Mouse (Mus musculus): Measurements from ENCODE around the gene Casp8. TPM values are rescaled to one million over a fixed set of nuclear protein-coding genes. Genes with fewer than 3 reads are reported as not detected.
"Not testable (repeated sequence)": the region's sequence is repeated elsewhere in the genome, so short reads cannot be mapped to it uniquely, and the experiment has no call there.

Casp8 gene
- polyA plus RNA-seq, 1 experiment from 2014 or later: 36.6 TPM

DNA sequence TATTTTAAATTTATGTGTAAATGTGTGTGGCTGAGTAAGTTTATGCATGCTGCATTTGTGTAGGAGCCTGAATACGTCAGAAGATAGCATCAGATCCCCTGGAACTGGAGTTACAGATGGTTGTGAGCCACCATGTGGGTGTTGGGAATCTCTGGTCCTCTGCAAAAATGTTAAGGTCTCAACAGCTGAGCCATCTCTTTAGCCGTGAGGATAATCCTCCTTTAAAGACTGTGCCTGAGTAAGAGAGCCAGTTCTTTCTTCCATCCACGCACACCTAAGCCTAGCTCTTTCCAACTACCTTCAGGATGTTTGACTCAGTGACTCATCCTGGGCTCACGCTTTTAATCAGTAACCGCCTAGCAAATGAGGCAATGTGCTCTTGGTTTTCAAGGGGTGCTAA, 35.6 kb downstream of the Casp8 start:
- DNase-seq (ENCODE audit: low spot score): no peak
- H3K27me3 ChIP-seq (ENCODE audit: control insufficient read depth, insufficient read depth, low read length): no peaks in the 10 kb centered on the region
- no peak overlapping the region for H3K9ac ChIP-seq (ENCODE audit: low read length)
- H3K4me2 ChIP-seq (replicated peaks; ENCODE audit: low read depth): no peak overlapping the region
- H3K27ac ChIP-seq (replicated peaks): no peak overlapping the region
- TF ChIP-seq CTCF (IDR thresholded peaks at IDR 0.05; ENCODE audit: low read depth) (no peak), EP300 (optimal IDR thresholded peaks at IDR 0.05) (no peak)
- 79% methylated on average over 5 of the region's 5 CpGs for WGBS
- peaks cover 18% of the 10 kb centered on the region for H3K36me3 ChIP-seq (ENCODE audit: control insufficient read depth, insufficient read depth, low read length)
- no peaks in the 10 kb centered on the region for H3K4me1 ChIP-seq (replicated peaks; ENCODE audit: control insufficient read depth, insufficient read depth)
- H3K4me3 ChIP-seq (ENCODE audit: low read depth, low read length): no peak overlapping the region
- H3K9me3 ChIP-seq (ENCODE audit: control insufficient read depth, low read length): no peaks in the 10 kb centered on the region
- ATAC-seq (ENCODE audit: low FRiP score, low TSS enrichment): no peak

DNA sequence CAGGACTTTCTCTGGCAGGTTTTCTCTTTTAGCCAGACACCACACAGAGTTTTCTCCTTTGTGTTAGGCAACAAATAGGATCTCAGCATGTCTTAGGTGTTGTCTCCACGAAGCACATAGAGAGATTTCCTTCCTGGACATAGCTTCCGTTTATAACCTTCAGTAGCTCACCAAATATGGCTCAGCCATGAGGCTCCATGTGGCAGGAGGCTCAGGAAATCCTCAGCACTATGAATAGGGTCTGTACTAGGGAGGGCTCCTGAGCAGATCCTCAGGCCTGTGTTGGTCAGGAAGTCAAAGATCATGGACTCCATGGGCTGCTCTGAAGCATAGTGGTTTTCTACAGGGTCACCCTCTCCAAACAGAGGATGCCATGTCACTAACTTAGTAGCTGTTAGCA, 37.0 kb downstream of the Casp8 start:
- Histone ChIP-seq H3K36me3 (ENCODE audit: control insufficient read depth, insufficient read depth, low read length) (peaks cover 17% of the 10 kb centered on the region; the same call in 1 of the 2 replicates), H3K9ac (ENCODE audit: low read length) (no peak overlapping the region), H3K27me3 (ENCODE audit: control insufficient read depth, insufficient read depth, low read length) (no peaks in the 10 kb centered on the region), H3K9me3 (ENCODE audit: control insufficient read depth, low read length) (no peaks in the 10 kb centered on the region), H3K27ac (replicated peaks) (no peak overlapping the region), H3K4me1 (replicated peaks; ENCODE audit: control insufficient read depth, insufficient read depth) (no peaks in the 10 kb centered on the region), H3K4me3 (ENCODE audit: low read depth, low read length) (no peak overlapping the region), H3K4me2 (replicated peaks; ENCODE audit: low read depth) (no peak overlapping the region)
- TF ChIP-seq CTCF (IDR thresholded peaks at IDR 0.05; ENCODE audit: low read depth): no peak
- TF ChIP-seq EP300 (optimal IDR thresholded peaks at IDR 0.05): no peak
- 69% methylated on average over 2 of the region's 2 CpGs for whole genome bisulfite sequencing
- no peak for DNase-seq (ENCODE audit: low spot score)
- no peak for ATAC-seq (ENCODE audit: low FRiP score, low TSS enrichment)

DNA sequence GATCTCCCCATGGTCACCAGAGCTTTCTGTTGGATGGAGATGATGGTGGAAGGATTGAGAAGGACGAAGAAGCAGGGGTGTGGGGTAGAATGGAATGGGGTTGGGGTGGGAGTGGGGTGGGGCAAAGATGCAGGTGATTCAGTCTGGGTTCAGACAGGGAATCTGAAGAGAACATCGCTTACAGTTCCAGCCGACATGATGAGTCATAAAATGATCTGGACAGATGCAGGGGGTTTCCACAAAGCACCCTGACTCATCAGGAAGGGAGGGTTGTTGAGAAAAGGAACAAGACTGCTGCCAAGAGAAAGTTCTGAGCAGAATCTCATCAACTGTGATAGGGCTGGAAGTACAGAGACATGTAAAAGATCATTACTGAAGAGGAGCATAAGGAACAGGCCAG, 61.6 kb downstream of the Casp8 start:
- ATAC-seq (ENCODE audit: low FRiP score, low TSS enrichment); H3K27me3 ChIP-seq (ENCODE audit: control insufficient read depth, insufficient read depth, low read length); H3K4me2 ChIP-seq (replicated peaks; ENCODE audit: low read depth); DNase-seq (ENCODE audit: low spot score); H3K4me1 ChIP-seq (replicated peaks; ENCODE audit: control insufficient read depth, insufficient read depth); H3K4me3 ChIP-seq (ENCODE audit: low read depth, low read length); H3K9me3 ChIP-seq (ENCODE audit: control insufficient read depth, low read length); H3K27ac ChIP-seq (replicated peaks); H3K9ac ChIP-seq (ENCODE audit: low read length); H3K36me3 ChIP-seq (ENCODE audit: control insufficient read depth, insufficient read depth, low read length): not testable (repeated sequence)
- 54% methylated on average over 3 of the region's 3 CpGs for WGBS

DNA sequence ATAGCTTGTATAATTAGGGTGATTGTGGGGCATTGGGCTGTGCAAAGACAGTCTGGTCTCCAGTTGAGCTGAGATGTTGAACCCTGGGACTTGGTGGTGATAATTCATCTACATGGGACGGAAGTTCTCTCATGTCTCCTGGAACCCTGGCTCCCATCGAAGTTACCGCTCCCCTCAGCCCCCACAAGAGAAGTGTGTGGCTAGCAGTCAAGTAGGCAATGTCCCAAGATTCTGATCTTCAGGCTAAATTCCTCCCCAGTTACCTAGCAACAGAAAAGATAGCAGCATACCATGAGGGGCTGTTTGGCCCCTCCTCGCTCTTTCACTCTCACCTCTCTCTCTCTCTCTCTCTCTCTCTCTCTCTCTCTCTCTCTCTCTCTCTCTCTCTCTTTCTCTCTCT, 64.0 kb downstream of the Casp8 start:
- not testable (repeated sequence) for H3K4me2 ChIP-seq (replicated peaks; ENCODE audit: low read depth); H3K27me3 ChIP-seq (ENCODE audit: control insufficient read depth, insufficient read depth, low read length); H3K27ac ChIP-seq (replicated peaks); H3K4me1 ChIP-seq (replicated peaks; ENCODE audit: control insufficient read depth, insufficient read depth); H3K36me3 ChIP-seq (ENCODE audit: control insufficient read depth, insufficient read depth, low read length); H3K9me3 ChIP-seq (ENCODE audit: control insufficient read depth, low read length); ATAC-seq (ENCODE audit: low FRiP score, low TSS enrichment); H3K9ac ChIP-seq (ENCODE audit: low read length); H3K4me3 ChIP-seq (ENCODE audit: low read depth, low read length); DNase-seq (ENCODE audit: low spot score)
- 53% methylated on average over 4 of the region's 4 CpGs for WGBS

DNA sequence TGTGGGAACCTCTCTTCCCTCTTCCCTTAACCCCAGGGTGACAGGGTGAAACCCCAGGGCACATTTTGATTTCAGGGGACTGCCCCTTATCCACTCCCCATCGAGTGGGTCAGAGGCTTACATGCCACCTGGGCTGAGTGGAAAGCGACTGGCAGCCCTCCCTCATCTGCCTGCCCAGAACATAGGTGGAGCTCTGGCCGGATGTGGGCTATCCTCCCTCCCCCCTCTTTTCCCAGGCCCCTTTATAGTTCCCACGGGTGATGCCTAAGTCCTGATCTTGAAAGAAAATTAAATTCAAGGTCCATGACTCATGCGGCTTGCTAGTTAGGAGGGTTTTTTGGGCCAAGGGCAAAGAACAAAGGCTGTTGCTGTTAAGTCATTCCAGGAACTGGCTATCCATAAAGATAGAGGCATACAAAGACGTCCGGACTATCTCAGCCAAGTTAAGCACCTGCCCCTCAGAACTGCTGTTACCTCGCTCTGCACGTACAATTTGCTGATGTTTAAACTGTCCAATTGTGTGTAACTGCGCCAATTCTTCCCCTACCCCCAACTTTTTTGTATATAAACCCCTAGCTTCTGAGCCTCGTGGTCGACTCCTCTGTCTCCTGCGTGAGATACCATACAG, 64.7 kb downstream of the Casp8 start:
- DNase-seq (ENCODE audit: low spot score) (peak; percentile 35), ATAC-seq (ENCODE audit: low FRiP score, low TSS enrichment) (peak; percentile 56)
- not testable (repeated sequence) for H3K4me1 ChIP-seq (replicated peaks; ENCODE audit: control insufficient read depth, insufficient read depth); H3K36me3 ChIP-seq (ENCODE audit: control insufficient read depth, insufficient read depth, low read length); H3K9me3 ChIP-seq (ENCODE audit: control insufficient read depth, low read length); H3K27ac ChIP-seq (replicated peaks); H3K9ac ChIP-seq (ENCODE audit: low read length); H3K27me3 ChIP-seq (ENCODE audit: control insufficient read depth, insufficient read depth, low read length); H3K4me2 ChIP-seq (replicated peaks; ENCODE audit: low read depth); H3K4me3 ChIP-seq (ENCODE audit: low read depth, low read length)
- 51% methylated on average over 13 of the region's 13 CpGs for WGBS

DNA sequence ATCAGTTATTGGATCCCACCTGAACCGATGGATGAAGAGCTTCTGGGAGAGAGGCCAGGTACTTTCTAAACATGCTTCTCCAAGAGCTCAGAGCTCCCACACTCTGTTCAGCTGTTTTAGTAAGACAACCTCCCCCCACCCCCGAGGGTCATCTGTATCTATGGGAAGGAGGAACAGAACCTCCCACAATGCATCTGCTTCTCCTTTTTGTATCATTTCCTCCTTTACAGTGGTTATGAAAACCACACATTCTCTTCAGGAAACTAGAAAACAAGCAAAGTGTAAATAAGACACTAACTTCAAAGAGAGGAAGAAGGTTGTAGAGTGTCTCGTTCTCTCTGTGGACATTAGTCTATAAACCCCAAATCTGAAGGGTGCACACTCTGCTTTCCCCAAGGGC, 65.4 kb downstream of the Casp8 start:
- H3K4me2 ChIP-seq (replicated peaks; ENCODE audit: low read depth); H3K9me3 ChIP-seq (ENCODE audit: control insufficient read depth, low read length); H3K4me3 ChIP-seq (ENCODE audit: low read depth, low read length); H3K27ac ChIP-seq (replicated peaks); H3K9ac ChIP-seq (ENCODE audit: low read length); H3K27me3 ChIP-seq (ENCODE audit: control insufficient read depth, insufficient read depth, low read length); H3K4me1 ChIP-seq (replicated peaks; ENCODE audit: control insufficient read depth, insufficient read depth); DNase-seq (ENCODE audit: low spot score); H3K36me3 ChIP-seq (ENCODE audit: control insufficient read depth, insufficient read depth, low read length); ATAC-seq (ENCODE audit: low FRiP score, low TSS enrichment): not testable (repeated sequence)
- WGBS: 73% methylated on average over 3 of the region's 3 CpGs

DNA sequence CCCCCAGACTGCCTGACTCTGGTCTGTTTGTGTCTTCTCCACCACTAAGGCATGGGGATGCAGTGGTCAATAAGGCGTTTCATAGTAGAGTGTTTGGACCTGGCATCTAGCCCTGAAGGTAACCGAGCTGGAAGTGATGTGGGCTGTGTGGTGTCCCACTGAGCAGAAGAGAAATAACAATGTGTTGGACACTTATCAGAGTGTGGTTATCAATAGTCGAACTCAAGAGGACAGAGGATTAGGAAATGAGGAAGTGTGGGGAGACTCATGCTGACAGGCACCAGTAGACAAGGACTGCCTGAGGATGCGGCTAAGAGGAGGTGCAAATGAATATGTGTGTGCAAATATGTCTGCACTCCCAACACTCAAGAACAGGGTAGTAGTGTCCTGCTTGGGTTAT, 81.3 kb downstream of the Casp8 start:
- WGBS: 81% methylated on average over 4 of the region's 4 CpGs
- not testable (repeated sequence) for DNase-seq (ENCODE audit: low spot score); H3K9me3 ChIP-seq (ENCODE audit: control insufficient read depth, low read length); H3K27me3 ChIP-seq (ENCODE audit: control insufficient read depth, insufficient read depth, low read length); ATAC-seq (ENCODE audit: low FRiP score, low TSS enrichment); H3K4me1 ChIP-seq (replicated peaks; ENCODE audit: control insufficient read depth, insufficient read depth); H3K27ac ChIP-seq (replicated peaks); H3K36me3 ChIP-seq (ENCODE audit: control insufficient read depth, insufficient read depth, low read length); H3K4me2 ChIP-seq (replicated peaks; ENCODE audit: low read depth); H3K9ac ChIP-seq (ENCODE audit: low read length); H3K4me3 ChIP-seq (ENCODE audit: low read depth, low read length)

DNA sequence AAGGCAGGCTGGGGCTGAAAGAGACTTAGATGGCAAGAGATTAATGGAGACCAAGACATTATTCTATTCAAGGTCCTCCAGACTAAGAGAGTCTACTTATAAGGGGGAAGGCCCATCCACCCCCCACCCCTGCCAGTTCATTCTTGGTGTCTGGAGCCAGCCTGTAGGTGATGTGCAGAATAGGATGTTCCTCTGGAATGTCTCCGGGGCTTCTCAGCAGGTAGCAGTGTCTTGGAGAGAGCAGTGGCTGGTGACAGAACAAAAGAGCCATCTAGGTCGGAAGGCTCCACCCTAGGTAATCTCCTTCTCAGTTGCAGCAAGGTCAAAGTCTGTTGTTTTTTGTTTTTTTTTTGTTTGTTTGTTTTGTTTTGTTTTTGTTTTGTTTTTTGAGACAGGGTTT, 84.1 kb downstream of the Casp8 start:
- 89% methylated on average over 2 of the region's 2 CpGs for WGBS

DNA sequence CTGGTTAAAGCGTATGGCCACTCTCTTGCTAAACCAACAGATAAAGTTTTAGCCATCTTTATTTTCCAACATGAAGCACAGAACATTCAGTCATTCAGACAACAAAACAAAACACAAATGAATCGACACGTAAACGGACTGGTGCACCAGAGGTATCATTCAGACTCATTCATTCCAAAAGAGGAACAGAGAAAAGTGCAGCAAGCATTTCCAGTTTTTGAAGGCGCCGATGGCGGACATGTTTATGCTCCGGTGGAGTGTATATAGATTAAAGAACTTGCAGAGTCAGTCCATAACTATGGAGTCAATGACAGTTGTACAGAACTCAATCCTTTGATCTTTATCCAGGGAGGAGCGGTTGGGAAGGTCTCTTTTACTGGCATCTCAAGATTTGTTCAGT, 88.1 kb downstream of the Casp8 start:
- not testable (repeated sequence) for H3K27me3 ChIP-seq (ENCODE audit: control insufficient read depth, insufficient read depth, low read length); H3K27ac ChIP-seq (replicated peaks); H3K9me3 ChIP-seq (ENCODE audit: control insufficient read depth, low read length); H3K4me3 ChIP-seq (ENCODE audit: low read depth, low read length); H3K36me3 ChIP-seq (ENCODE audit: control insufficient read depth, insufficient read depth, low read length); H3K9ac ChIP-seq (ENCODE audit: low read length); ATAC-seq (ENCODE audit: low FRiP score, low TSS enrichment); DNase-seq (ENCODE audit: low spot score); H3K4me2 ChIP-seq (replicated peaks; ENCODE audit: low read depth); H3K4me1 ChIP-seq (replicated peaks; ENCODE audit: control insufficient read depth, insufficient read depth)
- WGBS: 85% methylated on average over 9 of the region's 9 CpGs

More for the DNA sequence above, 84.1 kb downstream of the Casp8 start:
- not testable (repeated sequence) for ATAC-seq (ENCODE audit: low FRiP score, low TSS enrichment); DNase-seq (ENCODE audit: low spot score); H3K36me3 ChIP-seq (ENCODE audit: control insufficient read depth, insufficient read depth, low read length); H3K27ac ChIP-seq (replicated peaks); H3K4me1 ChIP-seq (replicated peaks; ENCODE audit: control insufficient read depth, insufficient read depth); H3K4me2 ChIP-seq (replicated peaks; ENCODE audit: low read depth); H3K9me3 ChIP-seq (ENCODE audit: control insufficient read depth, low read length); H3K9ac ChIP-seq (ENCODE audit: low read length); H3K4me3 ChIP-seq (ENCODE audit: low read depth, low read length); H3K27me3 ChIP-seq (ENCODE audit: control insufficient read depth, insufficient read depth, low read length)

All from stomach, postnatal 0 days (tissue).